Mouse (Mus musculus) forebrain, embryonic 10.5 days (tissue): Measurements from ENCODE around the gene Lrrc26. TPM values are rescaled to one million over a fixed set of nuclear protein-coding genes. Genes with fewer than 3 reads are reported as not detected.
A peak's percentile ranks its signal among the peaks of the same experiment; 100 is the strongest.

Experiments
- DNase-seq: peaks from one replicate; pipeline ENCODE4 v3.0.0-alpha.2; 2017; ENCODE audit warnings: low spot score; ENCODE audit errors: extremely low spot score
- H3K27ac ChIP-seq: fragments of 300-500 bp; sonication (generic); 2 replicates; pipeline ENCODE4 v1.5.1; 2016; ENCODE audit warnings: mild to moderate bottlenecking
- H3K27me3 ChIP-seq: fragments of 300-500 bp; sonication (generic); 2 replicates; pipeline ENCODE4 v1.6.1; 2016; ENCODE audit warnings: mild to moderate bottlenecking; ENCODE audit not compliant: poor library complexity, severe bottlenecking
- H3K36me3 ChIP-seq: fragments of 300-500 bp; sonication (generic); replicated peaks from 2 replicates; pipeline ENCODE4 v1.6.1; 2016; ENCODE audit warnings: mild to moderate bottlenecking, moderate library complexity
- H3K4me1 ChIP-seq: fragments of 300-500 bp; sonication (generic); 2 replicates; pipeline ENCODE4 v1.6.1; 2016
- H3K4me3 ChIP-seq: fragments of 300-500 bp; sonication (generic); 2 replicates; pipeline ENCODE4 v1.5.1; 2016; ENCODE audit warnings: mild to moderate bottlenecking, moderate library complexity
- H3K9me3 ChIP-seq: fragments of 300-500 bp; sonication (generic); 2 replicates; pipeline ENCODE4 v1.6.1; 2016; ENCODE audit warnings: mild to moderate bottlenecking, moderate library complexity
- WGBS: fragments of 180-500 bp; shearing (Covaris S2); methylation state at CpG from one replicate; pipeline ENCODE4 v1.1.7; 2016; 5-methylcytosine and 5-hydroxymethylcytosine counted together
- polyA plus RNA-seq: library from polyadenylated mRNA; unstranded; fragments of >200 nt; fragmentation: Nextera tagmentation; extraction: Ambion mirVana; gene quantifications from 2 replicates; pipeline ENCODE4 v1.2.1, GENCODE M21; 2016

Gene Lrrc26
- polyA plus RNA-seq, 1 experiment from 2014 or later: not detected

GRCm38 (mm10) chr2:25310969-25311368 is 21.3 kb downstream of the Lrrc26 start:
- no peak overlapping the region for H3K27ac ChIP-seq
- no peak for DNase-seq
- H3K36me3 ChIP-seq: no peaks in the 10 kb centered on the region
- H3K4me3 ChIP-seq: no peak overlapping the region
- H3K4me1 ChIP-seq: peaks cover 9% of the 10 kb centered on the region
- peaks cover 99% of the 10 kb centered on the region for H3K27me3 ChIP-seq
- H3K9me3 ChIP-seq: no peaks in the 10 kb centered on the region
- WGBS: 1% methylated on average over 22 of the region's 22 CpGs

- H3K27me3 ChIP-seq: peaks cover 97% of the 10 kb centered on the region
Observed at GRCm38 (mm10) chr2:25311491-25311891, 21.8 kb downstream of the Lrrc26 start.

GRCm38 (mm10) chr2:25318119-25318966 is 28.6 kb downstream of the Lrrc26 start:
- H3K27ac ChIP-seq: no peak overlapping the region
- no peaks in the 10 kb centered on the region for H3K9me3 ChIP-seq
- no peak for DNase-seq
- H3K4me3 ChIP-seq: peak overlapping the region; percentile 49
- H3K4me1 ChIP-seq: peaks cover 10% of the 10 kb centered on the region
- H3K36me3 ChIP-seq: no peaks in the 10 kb centered on the region
- peaks cover 82% of the 10 kb centered on the region for H3K27me3 ChIP-seq
- WGBS: 6% methylated on average over 31 of the region's 31 CpGs

More at GRCm38 (mm10) chr2:25311491-25311891, 21.8 kb downstream of the Lrrc26 start:
- WGBS: 6% methylated on average over 11 of the region's 11 CpGs
- Histone ChIP-seq H3K4me1 (peaks cover 9% of the 10 kb centered on the region), H3K9me3 (no peaks in the 10 kb centered on the region), H3K36me3 (no peaks in the 10 kb centered on the region), H3K4me3 (no peak overlapping the region), H3K27ac (no peak overlapping the region)
- DNase-seq: no peak

- H3K27me3 ChIP-seq: peaks cover 74% of the 10 kb centered on the region
- H3K4me1 ChIP-seq: peaks cover 10% of the 10 kb centered on the region
- H3K9me3 ChIP-seq: no peaks in the 10 kb centered on the region
- H3K36me3 ChIP-seq: no peaks in the 10 kb centered on the region
- peak; percentile 67 for DNase-seq
- no peak within 1 kb of the TSS for H3K27ac ChIP-seq
- 9% methylated on average over 58 of the region's 58 CpGs for WGBS
- peak within 1 kb of the TSS; percentile 49 for H3K4me3 ChIP-seq
Observed at GRCm38 (mm10) chr2:25318971-25319773, 29.5 kb downstream of the Lrrc26 start, which contains the start of gene Grin1. Grin1 (minus strand) TSS chr2:25319187.

GRCm38 (mm10) chr2:25320084-25320483 is 30.4 kb downstream of the Lrrc26 start:
- H3K4me3 ChIP-seq: no peak overlapping the region
- no peaks in the 10 kb centered on the region for H3K36me3 ChIP-seq
- DNase-seq: no peak
- no peaks in the 10 kb centered on the region for H3K9me3 ChIP-seq
- H3K27ac ChIP-seq: no peak overlapping the region
- 34% methylated on average over 2 of the region's 2 CpGs for WGBS
- H3K4me1 ChIP-seq: peaks cover 10% of the 10 kb centered on the region
- H3K27me3 ChIP-seq: peaks cover 65% of the 10 kb centered on the region

- Histone ChIP-seq H3K4me3 (no peak overlapping the region), H3K9me3 (no peaks in the 10 kb centered on the region), H3K36me3 (no peaks in the 10 kb centered on the region), H3K4me1 (peaks cover under 1% of the 10 kb centered on the region), H3K27me3 (peaks cover 8% of the 10 kb centered on the region), H3K27ac (no peak overlapping the region)
- no peak for DNase-seq
- WGBS: 80% methylated on average over 2 of the region's 2 CpGs
Observed at GRCm38 (mm10) chr2:25326036-25326435, 36.3 kb downstream of the Lrrc26 start.

GRCm38 (mm10) chr2:25328440-25328839 is 38.7 kb downstream of the Lrrc26 start:
- Histone ChIP-seq H3K27ac (no peak overlapping the region), H3K9me3 (no peaks in the 10 kb centered on the region), H3K27me3 (no peaks in the 10 kb centered on the region), H3K4me1 (peaks cover 14% of the 10 kb centered on the region), H3K36me3 (no peaks in the 10 kb centered on the region), H3K4me3 (no peak overlapping the region)
- no peak for DNase-seq
- WGBS: 39% methylated on average over 7 of the region's 7 CpGs

GRCm38 (mm10) chr2:25331470-25331869 is 41.8 kb downstream of the Lrrc26 start:
- peak overlapping the region; percentile 93 for H3K4me3 ChIP-seq
- WGBS: 64% methylated on average over 9 of the region's 9 CpGs
- peaks cover 21% of the 10 kb centered on the region for H3K4me1 ChIP-seq
- no peaks in the 10 kb centered on the region for H3K9me3 ChIP-seq
- H3K36me3 ChIP-seq: peaks cover 30% of the 10 kb centered on the region
- peak overlapping the region; percentile 92 for H3K27ac ChIP-seq
- no peak for DNase-seq
- H3K27me3 ChIP-seq: no peaks in the 10 kb centered on the region

- WGBS: under 1% methylated on average over 78 of the region's 78 CpGs
- Histone ChIP-seq H3K36me3 (peaks cover 40% of the 10 kb centered on the region), H3K27me3 (no peaks in the 10 kb centered on the region), H3K9me3 (no peaks in the 10 kb centered on the region), H3K4me1 (peaks cover 21% of the 10 kb centered on the region), H3K27ac (peak within 1 kb of the TSS; percentile 92), H3K4me3 (peak within 1 kb of the TSS; percentile 93)
- DNase-seq: peak; percentile 99
Observed at GRCm38 (mm10) chr2:25332286-25333160, 42.8 kb downstream of the Lrrc26 start, which contains the start of gene Man1b1. Man1b1 (plus strand) TSS chr2:25332338.

GRCm38 (mm10) chr2:25333569-25333968 is 43.9 kb downstream of the Lrrc26 start:
- Histone ChIP-seq H3K27me3 (no peaks in the 10 kb centered on the region), H3K27ac (no peak overlapping the region), H3K4me3 (peak overlapping the region; percentile 93), H3K9me3 (no peaks in the 10 kb centered on the region), H3K36me3 (peaks cover 51% of the 10 kb centered on the region), H3K4me1 (peaks cover 21% of the 10 kb centered on the region)
- WGBS: 90% methylated on average over 2 of the region's 2 CpGs
- DNase-seq: no peak

GRCm38 (mm10) chr2:25338303-25338702 is 48.6 kb downstream of the Lrrc26 start:
- 97% methylated on average over 6 of the region's 6 CpGs for WGBS
- H3K36me3 ChIP-seq: peaks cover 94% of the 10 kb centered on the region
- H3K27ac ChIP-seq: no peak overlapping the region
- H3K27me3 ChIP-seq: no peaks in the 10 kb centered on the region
- DNase-seq: no peak
- H3K4me1 ChIP-seq: peaks cover 9% of the 10 kb centered on the region
- H3K4me3 ChIP-seq: no peak overlapping the region
- H3K9me3 ChIP-seq: no peaks in the 10 kb centered on the region
